Mouse (Mus musculus): ENCODE measurements at regions not wholly inside any gene's neighbourhood (a gene's known extent, or its start where the extent isn't known, plus 50 kb on each side); places are given as distances from the start of the nearest gene placed in this dataset.

GRCm38 (mm10) chr6:6496789-6497188 is 81.7 kb downstream of the Sem1 start:
- no peak for TF ChIP-seq CTCF (IDR thresholded peaks at IDR 0.05; ENCODE audit: insufficient read depth, low read length)
- no peak for TF ChIP-seq POLR2A (IDR thresholded peaks at IDR 0.05; ENCODE audit: borderline replicate concordance, extremely low read depth, low read depth, low read length)

All from lung, adult 2 months (tissue).